Mouse (Mus musculus) cerebellum, adult 11 months (tissue): Measurements from ENCODE around the gene Pknox2.

Source experiments
- DNase-seq: peaks from one replicate; pipeline ENCODE4 v3.0.0; 2022

The Pknox2 gene

GRCm38 (mm10) chr9:36868662-36869061 is 278.5 kb downstream of the Pknox2 start:
- DNase-seq, result no peak

DNA sequence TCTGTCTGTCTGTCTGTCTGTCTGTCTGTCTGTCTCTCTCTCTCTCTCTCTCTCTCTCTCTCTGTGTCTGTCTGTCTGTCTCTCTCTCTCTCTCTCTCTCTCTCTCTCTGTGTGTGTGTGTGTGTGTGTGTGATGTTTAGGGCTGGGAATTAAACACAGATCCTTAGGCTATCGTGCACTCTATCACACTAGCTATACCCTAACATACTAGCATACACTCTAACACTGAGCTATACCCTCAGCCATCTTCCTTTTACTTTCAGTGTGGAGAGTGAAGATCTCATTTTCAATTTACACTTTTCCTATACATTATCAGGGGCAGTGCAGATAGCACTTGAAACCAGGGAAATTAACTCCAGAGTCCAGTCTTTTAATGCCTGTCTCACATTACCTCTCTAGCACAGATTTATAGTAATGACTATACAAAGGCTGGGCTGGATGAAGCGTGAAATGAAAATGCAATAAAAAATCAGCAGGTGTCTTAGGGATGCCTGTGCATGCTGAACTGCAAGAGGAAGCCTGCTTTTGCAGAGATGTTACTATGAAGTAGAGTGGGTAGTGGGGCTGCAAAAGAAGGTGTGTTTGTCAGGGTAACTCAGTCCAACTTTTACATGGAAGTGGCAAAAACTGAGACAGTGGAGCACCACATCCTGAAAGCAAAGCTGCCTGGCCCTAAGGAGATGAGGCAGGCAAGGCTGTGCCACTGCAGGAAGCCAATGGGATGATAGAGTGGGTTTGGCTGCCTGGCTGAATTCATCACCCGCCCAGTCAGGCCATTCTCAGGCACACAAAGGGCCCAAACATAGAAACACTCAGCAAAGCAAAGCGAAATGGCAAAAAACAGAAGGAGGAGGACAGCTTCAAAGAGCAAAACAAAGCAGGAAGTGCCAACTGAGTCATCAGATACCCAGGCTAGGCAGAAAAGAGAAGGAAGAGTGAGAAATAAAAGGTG is 282.1 kb downstream of the Pknox2 start:
- DNase-seq, result no peak

DNA sequence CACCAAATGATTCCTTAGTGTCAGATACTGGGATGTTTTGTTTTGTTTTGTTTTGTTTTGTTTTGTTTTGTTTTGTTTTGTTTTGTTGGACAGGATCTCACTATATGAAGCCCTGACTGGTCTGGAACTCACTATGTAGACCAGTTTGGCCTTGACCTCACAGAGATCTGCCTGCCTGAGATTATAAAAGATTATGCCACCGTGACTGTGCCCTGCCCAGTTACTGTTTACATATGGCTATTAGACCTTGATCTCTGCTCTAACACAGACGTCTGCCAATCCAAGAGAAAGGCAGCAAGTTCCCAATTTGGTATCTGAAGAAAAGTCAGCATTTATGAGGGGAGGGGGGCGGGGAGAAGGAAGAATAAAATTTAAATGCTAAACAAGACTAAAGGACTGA is 283.5 kb downstream of the Pknox2 start:
- no peak for DNase-seq

DNA sequence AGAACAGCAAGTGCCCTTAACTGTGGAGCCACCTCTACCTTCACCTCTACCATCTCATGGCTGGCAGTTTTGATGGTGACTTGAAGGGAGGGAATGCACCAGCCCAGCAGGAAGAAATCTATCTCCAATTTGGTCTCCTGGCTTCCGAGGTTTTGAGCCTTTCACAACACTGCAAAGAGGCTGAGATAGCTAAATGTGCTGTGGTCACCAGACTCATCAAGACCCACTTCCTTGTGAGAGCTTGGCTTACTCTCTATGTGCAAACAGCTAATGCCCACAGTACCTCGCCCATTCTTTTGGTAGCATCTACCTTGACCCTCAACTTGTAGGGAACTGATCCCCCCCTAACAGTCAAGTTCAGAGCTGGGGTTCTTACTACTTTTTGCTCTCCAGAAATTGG is 284.6 kb downstream of the Pknox2 start:
- no peak for DNase-seq

GRCm38 (mm10) chr9:36858677-36859076 is 288.5 kb downstream of the Pknox2 start:
- DNase-seq, result peak; percentile 90

DNA sequence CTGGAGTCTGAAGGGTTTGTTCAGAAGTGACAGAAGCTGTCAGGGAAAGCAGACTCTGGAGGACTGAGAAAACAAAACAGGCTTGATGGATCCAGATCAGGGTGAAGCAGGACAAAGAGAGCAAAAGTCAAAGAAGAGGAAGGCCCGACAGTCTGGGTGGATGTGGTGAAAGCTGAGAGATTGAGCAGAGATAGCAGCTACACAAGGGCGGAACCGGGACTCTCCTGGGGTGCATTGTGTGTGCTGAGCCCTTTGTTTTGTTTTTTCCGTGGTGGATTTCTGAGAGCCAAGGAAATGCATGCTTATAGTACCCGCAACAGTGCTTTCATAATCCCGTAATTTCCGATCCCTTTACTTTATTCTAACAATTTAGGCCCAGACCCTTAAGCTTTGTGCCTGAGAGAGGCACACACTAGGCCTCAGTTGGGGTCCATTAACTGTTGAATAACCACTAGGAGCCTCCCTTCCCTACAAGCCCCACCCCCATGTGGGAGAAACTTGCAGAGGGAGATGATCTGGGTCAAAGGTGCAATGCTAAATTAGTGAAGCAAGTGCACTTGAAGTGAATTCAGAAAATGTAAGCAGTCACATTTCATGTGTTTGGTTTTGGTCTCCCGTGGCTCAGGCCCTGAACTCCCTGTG is 289.6 kb downstream of the Pknox2 start:
- DNase-seq, result no peak

GRCm38 (mm10) chr9:36856351-36856750 is 290.9 kb downstream of the Pknox2 start:
- no peak for DNase-seq

DNA sequence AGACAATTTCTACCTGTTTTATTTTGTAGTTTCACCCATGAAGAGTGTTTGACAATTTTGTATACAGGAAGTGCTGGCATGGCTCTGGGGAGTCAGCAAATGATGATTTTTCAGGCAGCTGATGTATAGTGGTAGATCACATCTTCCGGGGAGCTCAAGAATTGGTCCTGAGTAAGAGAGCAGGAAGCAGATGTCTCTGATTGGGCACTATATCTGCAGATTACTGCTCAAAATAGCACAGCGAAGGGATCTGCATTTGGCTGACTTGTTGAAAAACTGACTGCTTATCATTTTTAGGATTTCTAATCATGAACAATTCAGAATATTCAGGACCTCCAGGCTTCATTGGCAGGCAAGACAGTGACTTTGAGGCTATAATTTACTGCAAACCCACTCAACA is 295.0 kb downstream of the Pknox2 start:
- no peak for DNase-seq

DNA sequence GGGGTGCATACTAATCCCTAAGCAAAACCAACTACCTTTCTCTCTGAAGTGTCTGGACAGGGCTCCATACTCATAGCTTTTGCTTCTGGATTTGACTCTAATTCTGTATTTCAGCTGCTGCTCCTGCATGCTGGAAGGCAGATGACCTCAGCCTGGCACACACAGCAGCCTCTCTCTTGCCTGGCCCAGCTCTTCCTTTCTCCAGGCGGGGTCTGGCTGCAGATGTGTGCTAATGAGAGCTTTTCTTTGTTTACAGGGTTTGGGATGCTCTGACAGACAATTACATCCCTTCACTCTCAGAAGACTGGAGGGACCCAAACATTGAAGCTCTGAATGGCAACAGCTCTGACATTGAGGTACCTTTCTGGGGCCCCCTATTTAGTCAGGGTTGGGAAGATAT is 297.1 kb downstream of the Pknox2 start:
- DNase-seq, result no peak

- DNase-seq, result no peak
Measured at GRCm38 (mm10) chr9:36848661-36849060, 298.5 kb downstream of the Pknox2 start.

- DNase-seq, result no peak
Measured at GRCm38 (mm10) chr9:36846346-36846745, 300.9 kb downstream of the Pknox2 start.
